Mouse (Mus musculus) liver, embryonic 12.5 days (tissue): ENCODE measurements around the gene Neurl3. TPM values are rescaled to one million over a fixed set of nuclear protein-coding genes. Genes with fewer than 3 reads are reported as not detected.

ENCODE experiments used
- ATAC-seq: fragments of 200-750 bp; cut with Nextera tagmentation; 2 replicates; pipeline ENCODE4 v1.8.0; 2017; ENCODE audit warnings: moderate number of reproducible peaks, mild to moderate bottlenecking, moderate library complexity
- H3K27ac ChIP-seq: fragments of 300-500 bp; sonication (generic); 2 replicates; pipeline ENCODE4 v1.5.1; 2016; ENCODE audit warnings: mild to moderate bottlenecking
- H3K27me3 ChIP-seq: fragments of 300-500 bp; sonication (generic); replicated peaks from 2 replicates; pipeline ENCODE4 v1.6.1; 2016; ENCODE audit warnings: mild to moderate bottlenecking, moderate library complexity
- H3K36me3 ChIP-seq: fragments of 300-500 bp; sonication (generic); 2 replicates; pipeline ENCODE4 v1.6.1; 2016; ENCODE audit warnings: mild to moderate bottlenecking, moderate library complexity
- H3K4me1 ChIP-seq: fragments of 300-500 bp; sonication (generic); 2 replicates; pipeline ENCODE4 v1.6.1; 2016
- H3K4me2 ChIP-seq: fragments of 300-500 bp; sonication (generic); 2 replicates; pipeline ENCODE4 v1.6.1; 2016; ENCODE audit warnings: mild to moderate bottlenecking, moderate library complexity
- H3K4me3 ChIP-seq: fragments of 300-500 bp; sonication (generic); 2 replicates; pipeline ENCODE4 v1.5.1; 2016; ENCODE audit warnings: mild to moderate bottlenecking, moderate library complexity
- H3K9ac ChIP-seq: fragments of 300-500 bp; sonication (generic); 2 replicates; pipeline ENCODE4 v1.6.1; 2016; ENCODE audit warnings: mild to moderate bottlenecking, moderate library complexity
- H3K9me3 ChIP-seq: fragments of 300-500 bp; sonication (generic); replicated peaks from 2 replicates; pipeline ENCODE4 v1.6.1; 2016; ENCODE audit warnings: mild to moderate bottlenecking, moderate library complexity
- WGBS: fragments of 180-500 bp; shearing (Covaris S2); methylation state at CpG from one replicate; pipeline ENCODE4 v1.1.7; 2016; ENCODE audit not compliant: insufficient replicate concordance; 5-methylcytosine and 5-hydroxymethylcytosine counted together
- polyA plus RNA-seq: library from polyadenylated mRNA; unstranded; fragments of >200 nt; fragmentation: Nextera tagmentation; extraction: Ambion mirVana; gene quantifications from 2 replicates; pipeline ENCODE4 v1.2.1, GENCODE M21; 2016

Neurl3 gene
- polyA plus RNA-seq, 1 experiment from 2014 or later: 3.7 TPM

GRCm38 (mm10) chr1:36251426-36251825 is 23.1 kb downstream of the Neurl3 start:
- Histone ChIP-seq H3K27ac (no peak overlapping the region), H3K4me3 (no peak overlapping the region), H3K4me1 (peaks cover 11% of the 10 kb centered on the region; the same call in 1 of the 2 replicates), H3K36me3 (no peaks in the 10 kb centered on the region), H3K4me2 (no peak overlapping the region), H3K27me3 (peaks cover 29% of the 10 kb centered on the region), H3K9me3 (peaks cover 3% of the 10 kb centered on the region), H3K9ac (no peak overlapping the region)
- 34% methylated on average over 9 of the region's 9 CpGs for WGBS
- no peak for ATAC-seq

- Histone ChIP-seq H3K9me3 (no peaks in the 10 kb centered on the region), H3K4me3 (no peak overlapping the region), H3K36me3 (no peaks in the 10 kb centered on the region), H3K4me2 (no peak overlapping the region), H3K4me1 (peaks cover 25% of the 10 kb centered on the region), H3K9ac (no peak overlapping the region), H3K27ac (no peak overlapping the region), H3K27me3 (no peaks in the 10 kb centered on the region; the same call in 1 of the 2 replicates)
- WGBS: 62% methylated on average over 6 of the region's 6 CpGs
- ATAC-seq: no peak
These were observed 27.8 kb downstream of the Neurl3 start for GRCm38 (mm10) chr1:36246688-36247087.

DNA sequence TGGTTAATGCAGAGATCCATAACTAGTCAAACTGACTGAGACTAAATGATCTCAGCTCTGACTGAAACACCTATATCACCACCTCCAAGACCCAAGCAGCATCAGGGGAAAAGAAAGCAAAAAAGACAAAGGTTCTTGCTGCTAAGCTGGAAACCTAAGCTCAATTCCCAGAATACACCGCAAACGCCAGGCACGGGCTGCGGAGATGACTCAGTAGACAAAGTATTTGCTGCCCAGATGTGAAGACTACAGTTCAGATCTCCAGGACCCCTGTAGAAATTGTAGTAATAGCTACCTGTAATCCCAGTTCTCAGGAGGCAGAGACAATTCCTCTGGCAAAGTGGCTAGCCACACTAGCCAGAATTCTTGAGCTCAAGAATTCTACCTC is 29.7 kb downstream of the Neurl3 start:
- Histone ChIP-seq H3K4me2 (peak overlapping the region; percentile 88), H3K4me3 (0 out of 2 replicates have a peak overlapping the region, but pooled peaks have one; percentile 96), H3K36me3 (no peaks in the 10 kb centered on the region), H3K27me3 (no peaks in the 10 kb centered on the region; the same call in 1 of the 2 replicates), H3K27ac (no peak overlapping the region), H3K9me3 (no peaks in the 10 kb centered on the region), H3K4me1 (peaks cover 37% of the 10 kb centered on the region), H3K9ac (no peak overlapping the region)
- WGBS: 82% methylated on average over 4 of the region's 4 CpGs
- ATAC-seq: no peak

DNA sequence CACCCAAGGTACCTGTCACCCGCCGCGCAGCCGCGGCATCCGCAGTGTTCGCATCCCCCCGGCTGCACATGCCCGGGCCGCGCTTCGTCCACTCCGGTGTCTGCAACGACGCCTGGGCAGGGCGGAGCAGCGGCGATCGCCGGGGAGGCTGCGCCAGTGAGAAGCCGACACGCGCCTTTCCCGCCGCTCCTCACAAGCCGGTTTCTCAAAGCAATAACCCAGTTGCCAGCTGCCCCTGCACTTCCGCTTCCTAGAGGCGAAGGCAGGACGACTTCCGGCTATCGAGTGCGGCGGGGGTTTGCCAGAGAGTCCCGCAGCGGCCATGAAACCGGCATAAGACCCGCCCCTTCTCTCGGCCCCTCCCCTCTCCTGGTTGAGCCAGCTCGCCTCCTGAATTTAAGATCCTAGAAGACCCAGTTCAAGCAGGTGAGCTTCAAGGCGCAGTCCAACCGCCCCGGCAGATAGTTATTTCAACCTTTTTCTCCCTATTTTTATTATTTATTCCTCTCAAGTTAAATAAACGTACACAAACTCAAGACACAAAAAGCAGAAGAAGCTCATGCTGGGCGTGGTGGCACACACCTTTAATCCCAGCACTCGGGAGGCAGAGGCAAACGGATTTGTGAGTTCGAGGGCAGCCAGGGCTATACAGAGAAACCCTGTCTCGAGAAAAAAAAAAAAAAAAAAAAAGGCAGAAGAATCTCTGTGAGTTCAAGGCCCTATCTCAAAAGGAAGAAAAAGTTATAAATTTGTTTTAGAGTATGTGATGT is 30.2 kb downstream of the Neurl3 start, which contains the start of gene Uggt1:
TSS of gene Uggt1 (minus strand) at position 663 of the 770 bp plus-strand sequence.
- no peaks in the 10 kb centered on the region for H3K36me3 ChIP-seq
- H3K9me3 ChIP-seq: no peaks in the 10 kb centered on the region
- peak within 1 kb of the TSS; percentile 88 for H3K4me2 ChIP-seq
- WGBS: 2% methylated on average over 49 of the region's 49 CpGs
- peak within 1 kb of the TSS; percentile 90 for H3K9ac ChIP-seq
- peak within 1 kb of the TSS; percentile 96 for H3K4me3 ChIP-seq
- peak within 1 kb of the TSS; percentile 89 for H3K27ac ChIP-seq
- H3K27me3 ChIP-seq: no peaks in the 10 kb centered on the region; the same call in 1 of the 2 replicates
- ATAC-seq: peak; percentile 97
- peaks cover 37% of the 10 kb centered on the region for H3K4me1 ChIP-seq

DNA sequence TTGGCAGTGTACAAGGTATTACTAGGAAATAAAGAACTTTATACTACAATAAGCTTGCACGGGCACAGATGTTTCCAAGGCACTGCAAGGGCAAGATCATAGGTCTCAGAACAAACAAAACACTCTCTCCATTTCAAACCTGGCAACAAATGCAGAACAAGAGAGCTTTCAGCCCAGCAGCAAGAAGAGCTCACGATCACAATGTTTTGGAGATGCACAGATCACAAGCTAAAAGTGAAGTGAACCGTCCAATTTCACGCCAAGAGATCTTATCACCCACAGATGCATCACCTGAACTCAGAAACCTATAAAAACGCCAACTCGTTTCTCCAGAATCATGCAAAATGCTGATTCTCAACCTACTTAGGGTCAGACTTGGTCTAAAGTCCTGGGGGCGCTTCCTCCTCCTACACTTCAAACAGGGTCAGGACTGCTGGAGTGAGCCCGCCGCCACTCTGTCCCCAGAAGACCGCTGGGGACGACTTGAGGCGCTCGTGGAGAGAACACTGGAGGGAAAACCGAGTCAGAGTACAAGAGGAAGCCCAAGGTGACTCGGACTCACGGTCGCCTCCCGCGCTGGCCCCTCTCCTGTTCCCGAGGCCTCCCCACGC is 30.9 kb downstream of the Neurl3 start:
- H3K9me3 ChIP-seq: no peaks in the 10 kb centered on the region
- peak overlapping the region; percentile 96 for H3K4me3 ChIP-seq
- no peaks in the 10 kb centered on the region for H3K27me3 ChIP-seq
- peak overlapping the region; percentile 90 for H3K9ac ChIP-seq
- 2% methylated on average over 21 of the region's 21 CpGs for WGBS
- H3K4me2 ChIP-seq: peak overlapping the region; percentile 88
- ATAC-seq: no peak
- no peaks in the 10 kb centered on the region for H3K36me3 ChIP-seq
- H3K27ac ChIP-seq: peak overlapping the region; percentile 89
- peaks cover 37% of the 10 kb centered on the region for H3K4me1 ChIP-seq

DNA sequence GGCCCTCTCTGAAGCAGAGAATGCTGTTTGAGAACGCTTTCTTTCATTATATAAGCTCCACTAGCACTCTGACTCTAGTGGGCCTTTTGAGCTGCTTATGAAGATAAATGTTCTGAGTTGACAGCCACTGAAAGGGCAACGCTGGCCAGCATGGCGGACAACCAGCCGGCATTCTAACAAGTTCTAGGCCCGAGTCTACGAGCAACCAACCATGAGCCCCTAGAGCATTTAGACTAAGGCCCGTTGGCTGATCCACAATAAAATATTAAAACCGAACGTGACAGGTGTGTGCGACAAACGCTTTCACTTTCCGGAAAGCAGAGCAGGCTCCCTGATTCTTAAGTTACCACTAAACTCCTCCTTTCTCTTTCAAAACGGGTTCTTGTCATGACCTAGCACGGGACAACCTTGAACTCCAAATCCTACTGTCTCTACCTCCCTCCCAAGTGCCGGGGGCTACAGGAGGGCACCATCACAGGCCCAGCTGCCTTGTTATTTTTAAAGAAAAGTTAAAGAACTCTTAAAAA is 32.5 kb downstream of the Neurl3 start:
- H3K27ac ChIP-seq: no peak overlapping the region
- ATAC-seq: no peak
- peak overlapping the region; percentile 88; the same call in 1 of the 2 replicates for H3K4me2 ChIP-seq
- 0 out of 2 replicates have a peak, but pooled peaks cover 4% of the 10 kb centered on the region for H3K36me3 ChIP-seq
- no peaks in the 10 kb centered on the region for H3K27me3 ChIP-seq
- H3K9ac ChIP-seq: no peak overlapping the region
- H3K4me1 ChIP-seq: peaks cover 37% of the 10 kb centered on the region
- H3K4me3 ChIP-seq: no peak overlapping the region
- no peaks in the 10 kb centered on the region for H3K9me3 ChIP-seq
- WGBS: 86% methylated on average over 15 of the region's 15 CpGs

DNA sequence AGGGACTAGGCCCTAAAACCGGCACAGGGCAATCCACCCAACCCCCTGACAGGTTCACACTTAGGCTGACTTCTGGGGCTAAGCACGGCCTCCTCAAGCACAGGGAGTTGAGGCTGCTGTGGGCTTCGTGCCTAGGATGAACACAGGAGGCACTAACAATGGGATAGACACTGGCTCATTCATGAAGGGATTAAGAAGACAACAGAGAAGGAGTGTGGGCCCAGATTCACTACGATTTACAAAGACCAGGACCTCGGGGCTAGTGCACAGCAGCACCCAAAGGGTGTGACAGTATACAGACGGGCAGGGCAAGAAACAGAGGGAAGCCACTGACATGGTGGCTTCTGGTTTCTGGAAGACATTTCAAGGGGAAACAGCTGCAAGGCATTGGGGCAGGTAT is 34.3 kb downstream of the Neurl3 start:
- Histone ChIP-seq H3K4me2 (no peak overlapping the region), H3K27ac (no peak overlapping the region), H3K4me3 (no peak overlapping the region), H3K36me3 (0 out of 2 replicates have a peak, but pooled peaks cover 6% of the 10 kb centered on the region), H3K4me1 (peaks cover 37% of the 10 kb centered on the region), H3K9ac (no peak overlapping the region), H3K9me3 (no peaks in the 10 kb centered on the region), H3K27me3 (no peaks in the 10 kb centered on the region)
- 74% methylated on average over 6 of the region's 6 CpGs for WGBS
- ATAC-seq: no peak

- H3K27me3 ChIP-seq: no peaks in the 10 kb centered on the region
- H3K4me3 ChIP-seq: no peak overlapping the region
- H3K9me3 ChIP-seq: no peaks in the 10 kb centered on the region
- no peak overlapping the region for H3K4me2 ChIP-seq
- 80% methylated on average over 10 of the region's 10 CpGs for WGBS
- ATAC-seq: no peak
- H3K27ac ChIP-seq: no peak overlapping the region
- H3K9ac ChIP-seq: no peak overlapping the region
- peaks cover 31% of the 10 kb centered on the region for H3K4me1 ChIP-seq
- peaks cover 14% of the 10 kb centered on the region for H3K36me3 ChIP-seq
These were observed 35.1 kb downstream of the Neurl3 start for GRCm38 (mm10) chr1:36239396-36239795.

DNA sequence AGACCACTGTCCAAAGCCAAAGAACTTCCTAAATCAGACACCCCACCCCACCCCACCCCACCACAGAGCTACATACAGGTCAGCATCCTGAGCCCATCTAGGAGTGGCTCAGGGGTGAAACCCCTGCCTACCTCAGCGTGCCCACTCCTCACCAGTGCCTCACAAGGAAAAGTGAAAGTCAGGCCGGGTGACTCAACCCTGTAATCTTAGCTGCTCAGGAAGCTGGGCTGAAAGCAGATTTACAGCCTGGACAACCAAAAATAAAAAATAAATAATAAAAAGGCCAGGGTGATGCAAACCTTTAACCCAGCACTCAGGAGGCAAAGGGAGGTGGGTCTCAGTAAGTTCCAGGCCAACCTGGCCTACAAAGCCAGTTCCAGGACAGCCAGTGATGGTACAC is 38.6 kb downstream of the Neurl3 start:
- Histone ChIP-seq H3K9me3 (no peaks in the 10 kb centered on the region), H3K4me3 (no peak overlapping the region), H3K4me2 (no peak overlapping the region), H3K27ac (no peak overlapping the region), H3K36me3 (peaks cover 45% of the 10 kb centered on the region), H3K4me1 (peaks cover 5% of the 10 kb centered on the region; the same call in 1 of the 2 replicates), H3K9ac (no peak overlapping the region), H3K27me3 (no peaks in the 10 kb centered on the region)
- no peak for ATAC-seq
- 72% methylated on average over 2 of the region's 2 CpGs for WGBS

DNA sequence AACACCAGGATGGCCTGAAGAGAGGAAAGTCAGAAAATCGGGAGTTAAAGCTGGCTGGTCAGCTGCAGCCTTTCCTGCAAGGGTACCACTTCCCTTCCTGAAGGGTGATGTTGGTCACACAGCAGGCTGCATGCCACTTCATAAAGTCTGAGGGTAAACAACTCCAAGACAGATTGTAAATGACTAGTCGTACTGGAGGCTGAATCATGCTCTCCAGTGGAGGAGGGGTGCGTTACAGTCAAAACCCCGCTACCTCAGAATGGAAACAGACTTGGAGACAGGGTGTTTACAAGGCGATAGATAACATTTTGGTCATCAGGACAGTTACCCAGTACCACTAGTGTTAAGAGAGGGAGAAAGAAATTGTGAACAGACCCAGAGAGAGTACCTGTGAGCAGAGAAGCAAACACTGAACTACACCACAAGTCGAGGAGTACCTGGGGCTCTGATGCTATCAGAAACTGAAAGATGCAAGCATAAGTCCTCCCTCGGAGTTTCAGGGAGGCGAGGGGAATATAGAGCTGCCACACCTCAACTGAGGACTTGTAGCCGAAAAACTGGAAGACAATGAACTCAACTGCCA is 39.3 kb downstream of the Neurl3 start:
- peaks cover 50% of the 10 kb centered on the region for H3K36me3 ChIP-seq
- H3K4me3 ChIP-seq: no peak overlapping the region
- no peak overlapping the region for H3K4me2 ChIP-seq
- ATAC-seq: no peak
- H3K9ac ChIP-seq: no peak overlapping the region
- no peak overlapping the region for H3K27ac ChIP-seq
- no peaks in the 10 kb centered on the region for H3K9me3 ChIP-seq
- 68% methylated on average over 9 of the region's 9 CpGs for WGBS
- H3K4me1 ChIP-seq: peaks cover 3% of the 10 kb centered on the region; the same call in 1 of the 2 replicates
- no peaks in the 10 kb centered on the region for H3K27me3 ChIP-seq

GRCm38 (mm10) chr1:36233218-36233617 is 41.3 kb downstream of the Neurl3 start:
- Histone ChIP-seq H3K9me3 (no peaks in the 10 kb centered on the region), H3K27ac (no peak overlapping the region), H3K36me3 (peaks cover 65% of the 10 kb centered on the region), H3K4me2 (no peak overlapping the region), H3K4me1 (no peaks in the 10 kb centered on the region), H3K4me3 (no peak overlapping the region), H3K9ac (no peak overlapping the region), H3K27me3 (no peaks in the 10 kb centered on the region)
- 80% methylated on average over 6 of the region's 6 CpGs for WGBS
- no peak for ATAC-seq
